Mouse (Mus musculus): Measurements from ENCODE around the gene Ep300.

Gene Ep300

DNA sequence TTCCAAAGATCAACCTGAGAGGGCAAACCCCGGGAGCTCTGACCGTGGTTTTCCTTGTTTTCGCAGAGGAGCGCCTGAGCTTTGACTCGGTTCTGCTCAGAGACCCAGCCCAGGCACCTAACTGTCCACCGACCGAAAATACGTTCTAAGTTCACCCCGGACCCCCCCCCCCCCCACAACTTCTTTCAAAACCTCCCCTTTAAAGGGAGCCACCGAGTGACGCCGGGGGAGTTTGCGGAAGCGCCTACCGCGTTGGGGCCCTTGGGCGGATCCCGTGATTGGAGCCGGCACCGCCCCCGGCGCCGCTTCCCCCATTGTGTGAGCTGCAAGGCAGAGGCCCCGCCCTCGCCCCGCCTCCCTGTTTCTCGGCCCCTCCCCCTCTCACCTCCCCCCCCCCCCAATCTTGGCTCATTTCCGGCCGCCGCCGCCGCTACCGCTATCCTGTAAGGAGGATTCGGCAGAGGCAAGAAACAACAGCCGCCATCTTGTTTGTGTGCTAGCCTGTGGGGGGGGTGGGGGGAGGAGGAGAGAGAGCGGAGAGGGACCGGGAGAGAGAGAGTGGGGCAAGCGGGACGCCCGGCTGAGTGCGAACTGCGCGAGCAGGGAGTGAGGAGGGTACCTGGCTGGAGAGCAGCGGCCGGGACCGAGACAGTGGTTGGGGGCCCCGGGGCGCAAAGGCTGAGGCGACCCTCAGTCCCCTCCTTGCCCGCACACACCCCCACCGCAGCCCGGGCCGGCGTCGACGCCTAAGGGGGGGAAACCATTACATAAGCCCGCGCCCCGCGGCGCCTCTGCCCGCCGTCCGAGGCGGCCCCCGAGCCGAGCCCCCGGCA lies at the start of gene Ep300:
Gene Ep300 (plus strand): TSS at position 439 of the 833 bp plus-strand sequence.
- peak; percentile 93 for DNase-seq (ENCODE audit: low read depth)

DNA sequence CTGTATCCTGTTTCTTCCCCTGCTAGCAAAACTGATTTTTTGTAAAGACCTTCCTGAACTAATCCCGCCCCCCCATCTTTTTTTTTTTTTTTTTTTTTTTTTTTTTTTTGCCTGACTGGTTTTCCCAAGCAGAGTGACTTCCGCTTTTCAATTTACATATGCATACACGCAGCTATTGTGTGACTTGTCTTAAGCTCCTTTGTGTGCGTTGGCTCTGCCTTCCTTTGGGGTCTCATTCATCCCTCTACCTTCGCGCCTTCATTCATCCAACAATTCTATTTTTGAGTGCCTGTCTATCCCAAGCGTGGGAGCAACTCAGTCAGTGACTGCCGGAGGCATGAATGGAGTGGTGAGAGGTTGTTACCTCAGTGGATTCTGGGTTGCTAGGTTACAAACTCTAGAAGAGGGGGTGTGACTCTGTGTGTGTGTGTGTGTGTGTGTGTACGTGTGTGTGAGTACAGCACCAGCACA lies 49.2 kb upstream of the Ep300 start:
- no peak for DNase-seq (ENCODE audit: low read depth)

DNA sequence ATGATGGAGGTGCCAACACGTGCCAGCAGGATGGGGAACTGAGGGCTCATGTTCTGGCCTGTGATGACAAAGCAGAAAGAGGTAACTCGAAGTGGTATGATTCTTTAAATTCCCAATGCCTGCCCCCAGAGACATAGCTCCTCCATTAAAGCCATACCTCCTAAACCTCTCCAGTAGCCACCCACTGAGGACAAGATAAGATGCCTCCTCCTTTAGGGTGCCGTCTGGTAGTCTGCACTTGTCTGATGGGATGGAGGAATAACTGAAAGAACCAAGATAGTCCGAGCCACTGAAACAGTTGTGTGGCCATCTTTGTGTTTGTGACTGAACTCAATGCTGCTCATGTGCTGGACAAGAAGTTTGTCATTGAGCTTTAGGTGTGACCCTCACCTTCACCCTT lies 47.0 kb upstream of the Ep300 start:
- DNase-seq (ENCODE audit: low read depth) = no peak

DNA sequence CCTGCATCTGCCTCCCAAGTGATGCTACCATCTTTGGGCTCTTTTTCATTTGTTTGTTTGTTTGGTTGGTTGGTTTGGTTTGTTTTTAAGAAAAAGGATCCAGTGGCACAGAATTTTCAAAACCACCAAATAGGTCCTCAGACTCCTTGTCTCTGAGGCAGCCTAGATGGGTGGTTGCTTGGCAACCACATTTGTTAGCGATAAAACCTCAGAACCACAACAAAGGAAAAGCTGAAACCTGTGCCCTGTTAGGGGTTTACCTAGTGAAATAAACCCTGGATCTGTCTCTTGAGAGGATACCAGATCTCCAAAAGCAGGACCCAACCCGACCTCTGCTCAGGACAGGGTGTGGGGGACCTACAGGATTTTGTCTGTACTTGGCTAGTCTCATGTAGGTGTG lies 45.6 kb upstream of the Ep300 start:
- DNase-seq (ENCODE audit: low read depth) = no peak

DNA sequence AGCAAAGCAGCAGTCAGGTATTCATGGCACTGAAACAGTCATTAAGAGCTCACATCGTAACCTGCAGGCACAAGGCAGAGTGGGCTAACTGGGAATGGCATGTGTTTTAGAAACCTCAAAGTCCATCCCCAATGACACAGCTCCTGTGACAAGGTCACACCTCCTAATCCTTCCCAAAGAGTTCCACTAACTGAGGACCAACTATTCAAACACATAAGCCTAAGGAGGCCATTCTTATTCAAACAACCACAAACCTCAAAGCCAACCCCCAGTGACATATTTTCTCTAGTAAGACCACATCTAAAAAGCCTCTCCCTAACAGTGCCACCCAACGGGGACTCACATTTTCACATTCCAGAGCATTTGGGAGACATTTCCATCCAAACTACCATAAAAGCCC lies 40.2 kb upstream of the Ep300 start:
- DNase-seq (ENCODE audit: low read depth) = no peak

DNA sequence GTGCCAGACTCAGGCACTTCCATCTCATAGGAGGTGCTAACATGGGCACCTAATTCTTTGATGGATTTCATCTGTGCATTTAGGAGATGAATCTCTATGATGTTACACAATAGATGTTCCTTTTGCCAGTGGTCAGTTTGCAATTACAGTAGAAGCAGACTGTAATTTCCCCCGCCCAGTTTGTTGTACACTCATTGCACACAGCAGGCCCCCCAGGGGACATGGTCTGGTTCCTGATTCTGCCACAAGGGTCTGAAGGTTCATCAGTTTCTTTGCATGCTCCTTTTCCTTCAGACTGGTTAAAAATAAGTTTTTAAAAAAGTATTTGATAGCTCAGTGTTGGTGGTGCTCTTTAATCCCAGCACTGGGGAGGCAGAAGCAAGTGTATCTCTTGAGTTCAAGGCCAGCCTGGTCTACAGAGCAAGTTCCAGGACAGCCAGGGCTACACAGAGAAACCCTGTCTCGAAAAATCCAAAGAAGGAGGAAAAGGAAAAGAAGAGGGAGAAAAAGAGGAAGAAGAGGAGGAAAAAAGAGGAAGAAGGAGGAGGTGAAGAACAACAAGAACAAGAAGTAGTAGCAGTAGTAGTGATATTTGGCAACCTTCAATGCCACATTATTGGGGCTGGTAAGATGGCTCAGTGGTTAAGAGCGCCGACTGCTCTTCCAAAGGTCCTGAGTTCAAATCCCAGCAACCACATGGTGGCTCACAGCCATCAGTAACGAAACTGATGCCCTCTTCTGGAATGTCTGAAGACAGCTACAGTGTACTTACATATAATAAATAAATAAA lies 39.6 kb upstream of the Ep300 start:
- DNase-seq (ENCODE audit: low read depth) = no peak

DNA sequence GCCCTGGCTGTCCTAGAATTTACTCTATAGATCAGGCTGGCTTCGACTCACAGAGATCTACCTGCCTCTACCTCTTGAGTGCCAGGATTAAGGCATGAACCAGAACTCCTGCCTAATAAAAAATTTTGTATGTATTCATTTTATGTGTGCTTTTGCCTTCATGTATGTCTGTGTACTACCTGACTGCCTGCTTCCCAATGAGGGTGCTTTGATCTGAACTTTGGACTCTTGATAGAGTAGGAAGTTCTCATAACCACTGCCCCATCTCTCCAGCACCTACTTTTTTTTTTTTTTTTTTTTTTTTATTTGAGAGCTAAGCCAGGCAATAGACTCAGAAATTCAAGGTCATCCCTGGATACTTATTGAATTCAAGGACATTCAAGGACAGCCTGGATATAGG lies 31.7 kb upstream of the Ep300 start:
- no peak for DNase-seq (ENCODE audit: low read depth)

DNA sequence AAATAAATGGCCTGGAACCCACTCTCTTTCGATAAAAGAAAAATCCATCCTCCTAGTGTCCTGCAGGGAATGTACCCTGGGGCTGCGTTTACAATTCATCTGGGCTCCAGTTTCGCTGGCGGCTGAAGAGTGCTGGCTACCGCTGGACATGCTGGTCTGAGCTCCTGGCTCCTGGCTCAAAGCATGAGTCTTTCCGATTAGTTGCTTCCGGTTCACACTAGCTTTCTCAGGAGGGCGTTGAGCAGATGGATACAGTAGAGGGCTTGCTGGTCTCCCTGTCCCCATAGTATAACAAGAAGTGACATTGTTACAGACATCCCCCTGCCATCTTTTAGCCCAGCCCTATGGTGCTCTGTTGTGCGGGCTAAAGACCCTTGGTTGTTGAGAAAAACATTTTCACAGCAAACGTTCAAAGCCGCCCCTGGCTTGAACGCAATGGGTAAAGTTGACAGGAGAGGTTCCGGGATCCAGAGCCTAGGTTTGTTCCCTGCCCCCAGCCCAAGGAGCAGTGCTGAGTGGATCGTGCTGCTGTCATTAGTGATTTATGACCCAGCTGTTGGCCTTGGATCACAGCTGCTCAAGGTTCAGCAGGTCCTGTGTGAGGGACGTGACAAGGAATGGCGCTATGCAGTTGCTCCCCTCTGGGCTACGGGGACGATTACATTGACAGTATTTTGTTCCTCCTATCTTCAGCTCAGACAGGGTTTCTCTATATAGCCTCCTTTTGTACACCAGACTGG lies 30.4 kb upstream of the Ep300 start:
- no peak for DNase-seq (ENCODE audit: low read depth)

DNA sequence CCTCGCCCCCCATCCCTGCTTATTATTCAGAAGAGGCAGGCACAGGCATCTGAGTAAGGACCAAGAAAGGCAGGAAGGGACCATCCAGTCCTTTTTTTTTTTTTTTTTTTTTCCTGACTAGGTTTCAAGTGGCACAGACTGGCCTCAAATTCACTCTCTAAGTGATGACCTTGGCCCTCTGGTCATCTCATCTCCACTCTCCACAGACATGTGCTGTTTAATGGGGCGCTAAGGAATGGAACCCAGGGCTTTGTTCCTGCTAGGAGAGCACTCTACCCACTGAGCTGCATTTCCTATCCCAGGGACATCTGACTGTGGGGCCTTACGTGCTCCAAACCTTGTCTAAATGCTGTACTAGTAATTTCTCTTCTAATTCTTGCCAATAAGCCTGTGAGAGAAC lies 29.2 kb upstream of the Ep300 start:
- no peak for DNase-seq (ENCODE audit: low read depth)

DNA sequence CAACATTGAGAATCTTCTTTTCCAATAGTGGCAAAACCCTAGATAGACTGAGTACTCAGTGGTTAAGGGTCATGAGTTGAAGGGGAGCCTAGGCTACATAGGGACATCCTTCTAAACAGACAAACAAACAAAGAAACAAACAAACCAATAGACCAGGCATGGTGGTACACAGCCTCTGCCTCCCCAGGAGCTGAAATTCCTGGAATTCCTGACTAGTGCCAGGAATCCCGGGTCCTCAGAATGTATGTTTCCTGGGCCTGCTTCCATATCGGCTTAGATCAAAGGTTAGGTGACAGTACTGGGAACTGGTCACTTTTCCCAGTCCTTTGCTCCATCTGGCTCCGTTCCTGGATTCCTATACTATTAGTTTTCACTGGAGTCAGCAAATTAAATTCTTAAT lies 23.6 kb upstream of the Ep300 start:
- no peak for DNase-seq (ENCODE audit: low read depth)

DNA sequence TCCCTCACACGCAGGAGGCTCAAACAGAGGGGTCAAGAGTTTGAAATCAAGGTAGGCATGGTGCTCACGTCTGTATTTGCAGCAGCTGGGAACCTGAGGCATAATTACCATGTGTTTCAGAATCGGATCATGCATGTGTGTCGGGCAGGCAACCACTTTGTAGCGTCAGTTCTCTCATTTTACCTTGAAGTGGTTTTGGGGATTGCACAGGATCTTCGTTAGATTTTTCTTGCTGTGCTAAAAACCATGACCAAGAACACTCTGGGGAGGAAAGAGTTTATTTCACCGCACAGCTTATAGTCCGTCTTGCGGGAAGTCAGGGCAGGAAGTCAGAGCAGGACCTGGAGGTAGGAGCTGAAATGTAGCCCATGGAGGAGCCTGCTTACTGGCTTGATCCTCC lies 23.2 kb upstream of the Ep300 start:
- DNase-seq (ENCODE audit: low read depth) = no peak

DNA sequence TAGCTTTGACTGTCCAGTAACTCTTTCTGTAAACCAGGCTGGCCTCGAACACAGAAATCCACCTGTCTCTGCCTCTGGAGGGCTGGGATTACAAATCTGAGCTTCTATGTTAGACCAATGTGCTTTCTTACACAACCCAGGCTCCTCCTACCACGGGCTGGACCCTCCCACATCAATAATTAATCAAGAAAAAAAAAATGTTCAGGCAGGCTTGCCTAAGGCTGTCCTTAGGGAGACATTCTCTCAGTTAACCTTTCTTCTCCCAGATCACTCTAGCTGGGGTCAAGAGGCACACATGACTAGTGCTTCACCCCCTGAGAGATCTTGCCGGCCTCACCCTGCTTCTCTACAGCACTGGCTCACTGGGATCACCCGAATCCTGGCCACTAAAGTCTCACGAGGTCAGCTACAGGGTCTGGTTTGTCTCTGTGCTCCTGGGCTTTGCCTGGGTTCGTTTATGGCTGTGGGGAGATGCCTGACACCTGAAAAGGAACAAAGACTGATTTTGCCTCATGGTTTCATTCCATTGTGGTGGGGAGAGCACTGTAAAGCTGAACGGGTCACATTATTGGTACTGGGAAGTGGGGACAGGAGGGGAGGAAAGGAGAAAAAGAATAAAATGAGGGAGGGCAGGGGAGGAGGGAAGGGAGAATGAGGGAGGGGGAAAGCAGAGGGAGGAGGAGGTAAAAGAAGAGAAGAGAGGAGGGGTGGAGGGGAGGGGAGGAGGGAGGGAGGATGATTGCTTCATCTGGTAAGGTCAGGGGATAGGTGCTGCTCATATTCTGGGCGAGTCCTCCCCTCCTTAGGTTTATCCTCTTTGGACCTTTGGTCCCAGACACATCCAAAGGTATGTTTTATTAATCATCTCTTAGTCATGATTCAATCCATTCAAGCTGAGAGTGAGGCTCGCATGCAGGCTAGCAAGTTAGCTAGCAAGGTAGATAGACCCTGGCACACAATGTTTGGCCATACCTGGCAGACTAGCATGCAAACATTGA lies 22.4 kb upstream of the Ep300 start:
- DNase-seq (ENCODE audit: low read depth) = no peak

DNA sequence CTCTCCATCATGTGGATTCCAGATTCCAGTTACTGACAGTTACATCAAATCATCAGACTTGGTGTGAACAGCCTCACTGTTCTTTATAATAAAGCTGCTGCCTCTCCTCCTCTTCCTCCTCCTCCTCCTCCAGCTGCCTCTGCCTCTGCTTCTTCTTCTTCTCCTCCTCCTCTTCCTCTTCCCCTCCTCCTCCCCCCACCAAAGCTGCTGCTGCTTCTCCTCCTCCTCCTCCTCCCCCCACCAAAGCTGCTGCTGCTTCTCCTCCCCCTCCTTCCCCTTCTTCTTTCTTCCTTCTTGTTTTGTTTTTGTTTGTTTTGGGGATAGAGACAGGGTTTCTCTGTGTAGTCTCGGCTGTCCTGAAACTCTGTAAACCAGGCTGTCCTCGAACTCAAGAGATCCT lies 17.1 kb upstream of the Ep300 start:
- no peak for DNase-seq (ENCODE audit: low read depth)

DNA sequence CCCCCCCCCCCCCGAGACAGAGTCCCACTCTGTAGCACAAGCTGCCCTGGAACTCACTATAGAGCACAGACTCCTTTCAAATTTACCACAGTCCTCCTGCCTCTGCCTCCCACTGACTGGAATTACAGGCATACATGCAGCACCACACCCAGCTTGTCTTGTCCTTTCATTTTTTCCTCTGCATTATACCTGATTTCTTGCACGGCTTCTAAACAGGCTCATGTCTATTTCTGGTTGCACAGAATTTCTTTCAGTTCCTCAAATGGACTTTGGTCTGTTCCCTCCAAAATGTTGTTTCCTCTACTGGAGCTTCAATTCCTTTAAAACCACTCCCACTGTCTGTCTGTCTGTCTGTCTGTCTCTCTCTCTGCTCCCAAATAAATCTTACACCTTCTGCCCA lies 16.6 kb upstream of the Ep300 start:
- DNase-seq (ENCODE audit: low read depth) = no peak

DNA sequence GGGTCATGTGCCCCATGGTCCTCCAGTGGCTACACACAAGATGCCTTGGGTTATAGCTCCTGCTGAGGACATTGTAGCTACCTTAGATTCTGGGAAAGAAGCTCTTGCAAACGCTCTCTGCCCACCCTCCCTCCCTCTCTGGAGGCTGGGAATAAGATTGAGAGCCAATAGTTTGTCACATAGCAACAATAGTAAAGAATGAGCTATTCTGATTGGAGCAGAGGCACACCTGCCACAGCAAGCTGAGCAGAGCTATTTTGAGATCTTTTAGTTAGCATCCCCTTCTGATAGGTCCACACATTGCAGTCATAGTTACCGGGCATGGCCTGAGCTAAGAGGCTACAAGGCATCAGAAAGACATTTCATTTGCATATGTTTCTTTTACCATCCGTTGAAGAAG lies 8.2 kb upstream of the Ep300 start:
- DNase-seq (ENCODE audit: low read depth) = no peak

DNA sequence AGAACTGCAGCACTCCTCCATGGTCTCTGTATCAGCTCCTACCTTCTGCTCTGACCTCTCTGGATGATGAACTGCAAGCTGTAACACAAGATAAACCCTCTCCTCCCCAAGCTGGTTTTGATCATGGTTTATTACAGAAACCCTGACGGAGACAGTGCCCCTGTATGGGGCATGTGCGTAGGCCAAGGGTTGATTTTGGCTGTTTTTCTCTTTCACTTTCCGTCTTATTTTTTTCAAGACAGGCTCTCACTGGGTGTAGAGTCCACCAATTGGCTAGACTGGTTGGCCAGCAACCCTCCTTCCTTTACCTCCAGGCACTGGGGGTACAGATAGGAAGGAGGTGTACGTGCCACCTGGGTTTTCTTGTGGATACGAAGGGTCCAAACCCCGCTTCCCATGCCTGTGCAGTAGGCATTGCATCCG lies 7.4 kb upstream of the Ep300 start:
- no peak for DNase-seq (ENCODE audit: low read depth)

DNA sequence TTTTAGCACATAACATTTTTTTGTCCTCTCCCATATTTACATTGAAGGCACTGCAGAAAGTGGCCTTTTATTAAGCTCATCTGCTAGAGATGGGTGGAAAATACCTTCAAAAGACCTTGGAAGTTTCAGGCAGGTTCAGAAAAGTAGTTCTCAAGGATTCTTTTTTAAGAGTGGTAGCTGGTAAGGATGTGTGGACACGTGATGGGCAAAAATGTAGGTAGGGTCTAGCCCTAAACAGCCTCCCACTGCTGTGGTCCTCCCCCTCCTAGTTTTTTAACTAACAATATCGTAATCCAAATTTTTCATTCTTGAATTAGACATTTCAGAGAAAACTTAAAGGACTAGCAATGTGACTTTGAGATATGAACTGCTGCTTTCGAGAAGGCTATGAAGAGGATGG lies 685 bp upstream of the Ep300 start:
- DNase-seq (ENCODE audit: low read depth) = no peak

DNA sequence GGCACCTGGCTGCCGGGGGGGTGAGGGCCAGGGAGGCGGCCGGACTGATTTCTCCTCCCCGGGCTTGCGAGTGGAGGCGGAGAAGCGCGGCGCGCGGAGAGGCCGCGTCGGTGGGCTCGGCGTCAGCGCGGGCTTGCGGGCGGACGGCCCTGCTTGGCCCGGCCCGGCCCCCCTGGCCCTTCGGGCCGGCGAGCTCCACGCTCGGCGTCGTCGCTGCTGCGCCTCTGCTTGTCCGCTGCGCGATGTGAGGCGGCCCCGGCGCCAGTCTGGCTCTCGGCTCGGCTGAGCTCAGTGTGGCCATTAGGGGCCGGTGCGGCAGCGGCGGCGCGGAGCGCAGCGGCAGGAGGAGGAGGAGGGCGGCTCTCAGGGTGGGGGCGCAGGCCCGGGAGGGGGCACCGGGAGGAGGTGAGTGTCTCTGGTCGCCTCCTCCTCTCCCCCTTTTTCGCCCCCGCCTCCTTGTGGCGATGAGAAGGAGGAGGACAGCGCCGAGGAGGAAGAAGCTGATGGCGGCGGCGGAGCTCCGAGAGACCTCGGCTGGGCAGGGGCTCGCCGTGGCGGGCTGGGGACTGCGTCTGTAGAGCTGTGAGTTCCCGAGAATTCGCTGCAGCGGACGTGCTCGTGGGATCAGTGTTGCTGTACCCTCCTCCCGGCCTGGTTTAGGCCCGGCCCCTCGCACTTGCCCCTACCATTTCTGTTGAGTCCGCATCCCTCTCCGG lies 753 bp downstream of the Ep300 start:
- DNase-seq (ENCODE audit: low read depth) = peak; percentile 72

DNA sequence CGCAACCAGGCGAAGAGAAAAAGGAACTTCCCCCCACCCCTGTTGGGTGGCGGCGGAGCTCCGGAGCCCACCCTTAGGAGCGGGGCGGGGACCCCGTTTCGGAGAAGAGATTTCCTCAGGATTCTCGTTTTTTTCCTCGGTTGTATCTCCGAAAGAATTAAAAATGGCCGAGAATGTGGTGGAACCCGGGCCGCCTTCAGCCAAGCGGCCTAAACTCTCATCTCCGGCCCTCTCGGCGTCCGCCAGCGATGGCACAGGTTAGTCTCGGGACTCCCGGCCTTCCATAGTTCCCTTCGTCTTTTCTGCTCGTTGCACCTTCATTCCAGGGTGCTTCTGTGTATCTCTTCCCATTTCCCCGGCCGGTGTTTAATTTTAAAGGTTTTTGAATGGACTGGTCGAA lies 1.3 kb downstream of the Ep300 start:
- DNase-seq (ENCODE audit: low read depth) = no peak

DNA sequence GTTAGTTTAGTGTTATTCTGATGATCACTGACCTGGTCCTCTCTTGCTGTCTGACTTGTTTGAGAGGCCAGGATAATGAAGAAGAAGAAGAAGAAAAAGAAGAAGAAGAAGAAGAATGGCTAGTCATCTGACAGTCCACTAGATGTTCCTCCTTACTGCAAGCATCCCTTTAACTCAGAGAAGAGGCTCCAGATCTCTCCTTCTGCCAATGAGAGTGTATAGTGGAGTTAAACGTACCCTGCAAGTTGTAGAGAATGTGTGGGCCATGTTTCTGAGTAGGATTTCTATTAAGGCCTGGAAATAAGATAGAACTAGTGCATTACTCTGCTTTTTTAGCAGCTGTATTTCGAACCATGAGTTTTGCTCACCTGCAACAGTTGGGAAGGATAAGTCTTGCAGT lies 2.5 kb downstream of the Ep300 start:
- no peak for DNase-seq (ENCODE audit: low read depth)

All from c-Kit-positive CD71-negative TER-119-negative erythroid progenitor cells, embryonic 14.5 days (primary cell).